Mouse (Mus musculus) heart, postnatal 0 days (tissue): ENCODE measurements around the gene Srbd1.

Experiments
- CTCF ChIP-seq: IDR thresholded peaks from 2 replicates; pipeline ENCODE4 v1.5.1; 2016; ENCODE audit warnings: antibody characterized with exemption, control low read depth, low read depth
- EP300 ChIP-seq: IDR thresholded peaks from 2 replicates; pipeline ENCODE4 v1.6.1; 2016; ENCODE audit warnings: antibody characterized with exemption, low read depth

GRCm38 (mm10) chr17:86040221-86040984 is 104.6 kb downstream of the Srbd1 start:
- TF ChIP-seq CTCF: no peak
- TF ChIP-seq EP300: no peak
